Mouse (Mus musculus) thymus, adult 2 months (tissue): Measurements from ENCODE around the gene Rpl7a. TPM values are rescaled to one million over a fixed set of nuclear protein-coding genes. Genes with fewer than 3 reads are reported as not detected.

Experiments used
- DNase-seq: peaks from one replicate; pipeline ENCODE4 v3.0.0; 2021
- H3K27ac ChIP-seq: fragments of 200-500 bp; 2 replicates; pipeline ENCODE4 v1.5.1; 2012; ENCODE audit warnings: low read length, control low read depth; ENCODE audit not compliant: control insufficient read depth, insufficient read depth
- H3K27me3 ChIP-seq: fragments of 200-500 bp; 2 replicates; pipeline ENCODE4 v1.6.1; 2012; ENCODE audit warnings: mild to moderate bottlenecking, low read length, moderate library complexity, mixed read lengths; ENCODE audit not compliant: control insufficient read depth, insufficient read depth
- H3K36me3 ChIP-seq: fragments of 200-500 bp; 2 replicates; pipeline ENCODE4 v1.6.1; 2012; ENCODE audit warnings: mild to moderate bottlenecking, low read length, moderate library complexity; ENCODE audit not compliant: control insufficient read depth, insufficient read depth
- H3K4me1 ChIP-seq: fragments of 200-500 bp; replicated peaks from 2 replicates; pipeline ENCODE4 v1.6.1; 2012; ENCODE audit warnings: low read length; ENCODE audit not compliant: control insufficient read depth, insufficient read depth
- H3K4me3 ChIP-seq: fragments of 200-500 bp; 2 replicates; pipeline ENCODE4 v1.5.1; 2012; ENCODE audit warnings: mild to moderate bottlenecking, low read length, control low read depth, moderate library complexity; ENCODE audit not compliant: control insufficient read depth, insufficient read depth
- CTCF ChIP-seq: fragments of 200-500 bp; IDR thresholded peaks from 2 replicates; pipeline ENCODE4 v1.5.1; 2012; ENCODE audit warnings: mild to moderate bottlenecking, control low read depth, low read length, moderate library complexity, borderline replicate concordance; ENCODE audit not compliant: control insufficient read depth, poor library complexity, insufficient read depth; ENCODE audit errors: extremely low read depth
- POLR2A ChIP-seq: fragments of 200-500 bp; IDR thresholded peaks from 2 replicates; pipeline ENCODE4 v1.6.1; 2012; ENCODE audit warnings: mild to moderate bottlenecking, low read length, control low read depth, moderate library complexity; ENCODE audit not compliant: control insufficient read depth, poor library complexity, insufficient read depth; ENCODE audit errors: extremely low read depth
- WGBS: fragments of 180-500 bp; shearing (Covaris S2); methylation state at CpG from one replicate; pipeline ENCODE4 v1.1.7; 2018; 5-methylcytosine and 5-hydroxymethylcytosine counted together
- polyA plus RNA-seq: library from polyadenylated mRNA; depleted of rRNA; stranded (reverse); fragments of >200 nt; gene quantifications from 2 replicates; pipeline ENCODE4 v1.2.3, GENCODE M21; 2012; rRNA removed

The Rpl7a gene
- polyA plus RNA-seq, 1 experiment: 817 TPM

DNA sequence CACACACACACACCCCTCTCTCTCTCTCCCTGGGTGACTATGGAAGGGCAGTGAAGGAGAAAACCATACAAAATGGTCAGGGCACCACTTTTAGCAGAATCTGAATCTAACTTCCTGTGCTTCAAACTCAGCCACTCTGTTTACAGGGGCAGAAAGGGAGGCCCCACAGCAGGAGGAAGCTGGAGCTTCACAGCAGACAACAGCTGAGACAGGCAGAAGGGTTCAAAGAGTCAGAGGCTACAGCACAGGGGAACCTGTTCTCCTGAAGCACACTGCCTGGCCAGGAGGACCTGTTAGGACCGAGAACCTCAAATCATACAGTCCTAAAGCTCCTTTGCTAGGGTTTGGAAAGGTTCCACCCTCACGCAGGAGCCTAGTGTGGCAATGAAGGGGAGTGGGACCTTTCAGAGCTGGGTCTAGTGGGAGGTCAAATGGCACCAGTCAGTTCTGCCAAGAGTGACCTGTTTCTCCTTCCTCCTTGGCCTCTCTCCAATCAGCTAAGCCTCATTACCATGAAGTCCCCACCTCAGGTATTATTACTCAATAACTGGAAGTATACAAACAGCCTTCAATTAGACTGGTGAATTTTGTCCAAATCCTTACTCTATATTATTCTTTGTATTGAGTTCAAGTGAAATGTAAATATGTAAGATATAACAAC is 44.3 kb downstream of the Rpl7a start:
- whole genome bisulfite sequencing: 94% methylated on average over 2 of the region's 2 CpGs
- peaks cover 2% of the 10 kb centered on the region; the same call in 1 of the 2 replicates for H3K4me1 ChIP-seq
- no peaks in the 10 kb centered on the region for H3K27me3 ChIP-seq

DNA sequence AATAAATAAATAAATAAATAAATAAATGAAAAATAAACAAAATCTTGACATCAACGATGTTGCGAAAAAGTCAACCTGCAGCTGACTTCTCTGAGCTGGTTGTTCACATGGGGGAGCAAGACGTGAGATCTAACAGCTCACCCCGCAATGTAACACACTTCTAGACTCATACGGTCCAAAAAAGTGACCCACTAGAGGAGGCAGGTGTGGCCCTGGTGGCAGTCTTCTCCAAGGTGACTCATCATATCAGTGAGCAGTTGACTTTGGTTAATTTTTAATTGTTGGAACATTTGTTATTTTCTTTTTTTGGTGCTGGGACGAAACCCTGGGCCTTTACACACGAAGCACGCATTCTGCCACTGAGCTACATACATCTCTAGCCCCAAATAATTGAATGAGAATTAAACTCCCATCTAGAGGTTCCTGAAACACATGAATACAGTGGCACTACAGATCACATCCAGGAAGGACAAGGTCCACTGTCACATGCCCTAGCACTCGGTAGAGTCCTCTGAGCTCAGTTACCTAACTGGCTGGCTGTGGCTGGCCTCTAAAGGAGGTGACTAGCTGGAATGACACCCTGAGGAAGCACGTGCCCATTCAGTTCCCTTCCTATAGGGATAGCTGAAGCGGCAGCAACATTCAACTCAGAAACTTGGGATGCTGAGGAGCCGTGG is 46.4 kb downstream of the Rpl7a start:
- no peak for DNase-seq
- WGBS: 95% methylated on average over 12 of the region's 12 CpGs
- Histone ChIP-seq H3K27ac (no peak overlapping the region), H3K4me3 (no peak overlapping the region), H3K27me3 (no peaks in the 10 kb centered on the region), H3K4me1 (peaks cover 2% of the 10 kb centered on the region; the same call in 1 of the 2 replicates), H3K36me3 (peaks cover 78% of the 10 kb centered on the region)
- TF ChIP-seq CTCF (no peak), POLR2A (no peak)

More for the DNA sequence above, 44.3 kb downstream of the Rpl7a start:
- H3K27ac ChIP-seq: peak overlapping the region; percentile 45; the same call in 1 of the 2 replicates
- DNase-seq: no peak
- no peak for TF ChIP-seq POLR2A
- no peak for TF ChIP-seq CTCF
- H3K36me3 ChIP-seq: peaks cover 66% of the 10 kb centered on the region
- H3K4me3 ChIP-seq: no peak overlapping the region

DNA sequence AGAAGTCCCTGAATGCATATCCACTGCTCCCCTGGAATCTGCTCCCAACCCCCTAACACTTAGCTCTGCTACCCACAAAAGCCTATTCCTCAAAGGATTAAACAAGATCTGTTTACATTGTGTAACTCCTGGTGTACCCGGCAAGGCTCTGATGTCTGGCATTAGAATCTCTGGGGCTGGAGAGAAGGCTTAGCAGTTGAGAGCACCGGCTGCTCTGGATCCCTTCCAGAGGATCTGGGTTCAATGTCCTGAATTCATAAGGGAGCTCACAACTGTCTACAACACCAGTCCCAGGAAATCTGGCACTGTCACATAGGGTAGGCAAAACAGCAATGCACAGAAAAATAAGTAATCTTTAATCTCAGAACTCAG is 46.9 kb downstream of the Rpl7a start:
- 97% methylated on average over 2 of the region's 2 CpGs for WGBS

DNA sequence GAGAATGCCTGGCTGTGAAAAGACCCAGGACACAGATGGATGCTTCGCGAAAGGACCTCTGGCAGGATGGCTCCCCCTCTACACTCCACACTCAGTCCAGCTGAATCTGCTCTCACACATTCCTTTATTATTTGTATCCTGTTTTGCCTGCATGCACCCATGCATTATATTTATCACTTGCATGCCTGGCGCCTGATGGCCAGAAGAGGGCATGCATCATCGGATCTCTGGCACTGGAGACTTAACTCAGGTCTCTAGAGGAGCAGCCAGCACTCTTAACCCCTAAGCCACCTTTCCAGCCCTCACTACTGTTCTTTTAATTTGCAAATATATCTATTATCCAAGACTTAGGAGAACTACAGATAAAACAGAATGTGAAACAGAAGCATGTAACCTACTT is 50.2 kb downstream of the Rpl7a start:
- peak; percentile 28 for DNase-seq
- Histone ChIP-seq H3K36me3 (peaks cover 49% of the 10 kb centered on the region), H3K4me3 (no peak overlapping the region), H3K4me1 (peaks cover 14% of the 10 kb centered on the region), H3K27me3 (no peaks in the 10 kb centered on the region), H3K27ac (no peak overlapping the region)
- TF ChIP-seq POLR2A (no peak), CTCF (no peak)
- WGBS: 83% methylated on average over 4 of the region's 4 CpGs

More for the DNA sequence above, 46.9 kb downstream of the Rpl7a start:
- TF ChIP-seq POLR2A: no peak
- TF ChIP-seq CTCF: no peak
- Histone ChIP-seq H3K27me3 (no peaks in the 10 kb centered on the region), H3K36me3 (peaks cover 78% of the 10 kb centered on the region), H3K4me1 (peaks cover 5% of the 10 kb centered on the region; the same call in 1 of the 2 replicates), H3K27ac (no peak overlapping the region), H3K4me3 (no peak overlapping the region)
- no peak for DNase-seq

Other genes starting within 250 kb of the Rpl7a start
- 0.85 and 1.3 TPM in 2 replicates for gene Lcn4, start 239.5 kb upstream of the Rpl7a start, polyA plus RNA-seq
- gene Abo, start 45.8 kb upstream of the Rpl7a start, polyA plus RNA-seq: 0.06 TPM in 1 of 2 replicates, not detected in the other
- gene Surf6, start 7.9 kb upstream of the Rpl7a start, polyA plus RNA-seq: 20.8 and 23.1 TPM in 2 replicates
- 39.0 and 46.5 TPM in 2 replicates for gene Med22, start 87 bp upstream of the Rpl7a start, polyA plus RNA-seq
- gene Surf2, start 5.6 kb downstream of the Rpl7a start, polyA plus RNA-seq: 33.8 and 36.4 TPM in 2 replicates
- gene Surf1, start 5.8 kb downstream of the Rpl7a start, polyA plus RNA-seq: 72.7 and 78.5 TPM in 2 replicates
- gene Surf4, start 23.2 kb downstream of the Rpl7a start, polyA plus RNA-seq: 410 and 472 TPM in 2 replicates
- 0.75 and 0.96 TPM in 2 replicates for gene Stkld1, start 23.3 kb downstream of the Rpl7a start, polyA plus RNA-seq
- 49.7 and 56.2 TPM in 2 replicates for gene Rexo4, start 53.6 kb downstream of the Rpl7a start, polyA plus RNA-seq
- gene Adamts13, start 62.7 kb downstream of the Rpl7a start, polyA plus RNA-seq: 1.1 and 1.2 TPM in 2 replicates
- 58.9 and 63.9 TPM in 2 replicates for gene Cacfd1, start 99.2 kb downstream of the Rpl7a start, polyA plus RNA-seq
- 14.0 and 17.5 TPM in 2 replicates for gene Slc2a6, start 117.2 kb downstream of the Rpl7a start, polyA plus RNA-seq
- gene Mymk, start 161.4 kb downstream of the Rpl7a start, polyA plus RNA-seq: 0.61 and 0.81 TPM in 2 replicates
- 16.1 and 16.5 TPM in 2 replicates for gene Adamtsl2, start 168.6 kb downstream of the Rpl7a start, polyA plus RNA-seq
- gene Fam163b, start 231.7 kb downstream of the Rpl7a start, polyA plus RNA-seq: 7.8 and 13.3 TPM in 2 replicates